Mouse (Mus musculus) olfactory bulb, adult 2 months (tissue): ENCODE results near the gene Atl2.

Experiments used
- CTCF ChIP-seq: fragments of 200-500 bp; IDR thresholded peaks from 2 replicates; pipeline ENCODE4 v1.5.1; 2012; ENCODE audit warnings: low read depth, mild to moderate bottlenecking, low read length, moderate library complexity; ENCODE audit not compliant: insufficient read depth
- POLR2A ChIP-seq: fragments of 200-500 bp; IDR thresholded peaks from 2 replicates; pipeline ENCODE4 v1.6.1; 2012; ENCODE audit warnings: mild to moderate bottlenecking, low read depth, low read length, moderate library complexity; ENCODE audit not compliant: insufficient read depth

- no peak for TF ChIP-seq POLR2A
- no peak for TF ChIP-seq CTCF
Measured at GRCm38 (mm10) chr17:79901207-79901606, 5.3 kb upstream of the Atl2 start.
